Mouse (Mus musculus) C2C12 (cell line): ENCODE measurements around the gene Nipsnap3b. TPM values are rescaled to one million over a fixed set of nuclear protein-coding genes. Genes with fewer than 3 reads are reported as not detected.

Experiments used
- H3K27me3 ChIP-seq: one replicate; pipeline ENCODE4 v1.6.1; 2011; ENCODE audit not compliant: control insufficient read depth, insufficient read depth, insufficient read length
- H3K36me3 ChIP-seq: one replicate; pipeline ENCODE4 v1.6.1; 2011; ENCODE audit not compliant: control insufficient read depth, insufficient read depth
- H3K4me3 ChIP-seq: one replicate; pipeline ENCODE4 v1.5.1; 2011; ENCODE audit warnings: mild to moderate bottlenecking, control low read depth; ENCODE audit not compliant: poor library complexity, insufficient read depth, severe bottlenecking
- H3K79me2 ChIP-seq: one replicate; pipeline ENCODE4 v1.6.1; 2011; ENCODE audit not compliant: control insufficient read depth, insufficient read depth
- H3K79me3 ChIP-seq: one replicate; pipeline ENCODE4 v1.6.1; 2011; ENCODE audit warnings: low read depth, control low read depth
- H3ac ChIP-seq: one replicate; pipeline ENCODE3; 2011; ENCODE audit warnings: low read depth; ENCODE audit not compliant: control insufficient read depth, insufficient read length
- CEBPB ChIP-seq: IDR thresholded peaks from one replicate; pipeline ENCODE4 v1.6.1; 2011; ENCODE audit warnings: low read depth, mild to moderate bottlenecking, control low read depth, moderate library complexity
- CTCF ChIP-seq: IDR thresholded peaks from one replicate; pipeline ENCODE4 v1.5.1; 2011; ENCODE audit not compliant: control insufficient read depth, insufficient read depth, insufficient read length
- FOSL1 ChIP-seq: IDR thresholded peaks from one replicate; pipeline ENCODE4 v1.8.0; 2011; ENCODE audit warnings: mild to moderate bottlenecking, low read length; ENCODE audit not compliant: poor library complexity, insufficient read depth, severe bottlenecking
- MAX ChIP-seq: IDR thresholded peaks from one replicate; pipeline ENCODE4 v1.6.1; 2011; ENCODE audit warnings: mild to moderate bottlenecking, control low read depth
- MYOD1 ChIP-seq: IDR thresholded peaks from one replicate; pipeline ENCODE4 v1.6.1; 2011; ENCODE audit warnings: low read depth; ENCODE audit not compliant: control insufficient read depth, insufficient read length
- MYOG ChIP-seq: IDR thresholded peaks from one replicate; pipeline ENCODE4 v1.6.1; 2011; ENCODE audit not compliant: control insufficient read depth, insufficient read length; ENCODE audit errors: extremely low read depth
- USF1 ChIP-seq: IDR thresholded peaks from one replicate; pipeline ENCODE4 v1.6.1; 2011; ENCODE audit warnings: low read depth, mild to moderate bottlenecking, control low read depth, moderate library complexity
- polyA plus RNA-seq: library from polyadenylated mRNA; unstranded; fragments of >200 nt; fragmentation: generic; extraction: Trizol; gene quantifications from one replicate; pipeline ENCODE4 v1.2.1, GENCODE M21; 2012; ENCODE audit warnings: missing spikeins

The Nipsnap3b gene
- polyA plus RNA-seq, 1 experiment = 19.6 TPM

DNA sequence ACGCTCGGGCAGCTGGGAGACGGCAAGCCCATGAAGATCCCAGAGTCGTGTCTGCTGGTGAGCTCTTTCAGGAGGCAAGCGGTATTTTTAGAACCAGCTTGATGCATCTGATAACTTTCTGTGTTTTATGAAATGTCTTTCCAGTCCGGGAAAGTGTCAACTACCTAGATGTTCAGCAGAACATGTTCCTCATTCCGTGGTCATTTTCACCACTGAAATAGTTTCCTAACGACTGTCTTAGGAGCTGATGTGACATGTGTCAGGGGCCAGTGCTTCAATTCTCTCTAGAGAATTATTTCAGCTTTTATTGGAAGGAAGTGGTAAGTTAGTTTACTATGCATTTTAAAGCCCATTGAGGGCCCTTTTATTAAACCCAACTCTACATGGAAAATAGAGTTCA lies 11.5 kb upstream of the Nipsnap3b start:
- Histone ChIP-seq H3K27me3 (no peaks in the 10 kb centered on the region), H3K79me2 (no peaks in the 10 kb centered on the region), H3K4me3 (no peak overlapping the region), H3K36me3 (no peaks in the 10 kb centered on the region), H3K79me3 (no peaks in the 10 kb centered on the region), H3ac (no peak overlapping the region)
- TF ChIP-seq MYOG = no peak
- no peak for TF ChIP-seq MAX
- TF ChIP-seq USF1 = no peak
- TF ChIP-seq CEBPB = no peak
- TF ChIP-seq MYOD1 = no peak
- no peak for TF ChIP-seq FOSL1
- TF ChIP-seq CTCF = no peak

DNA sequence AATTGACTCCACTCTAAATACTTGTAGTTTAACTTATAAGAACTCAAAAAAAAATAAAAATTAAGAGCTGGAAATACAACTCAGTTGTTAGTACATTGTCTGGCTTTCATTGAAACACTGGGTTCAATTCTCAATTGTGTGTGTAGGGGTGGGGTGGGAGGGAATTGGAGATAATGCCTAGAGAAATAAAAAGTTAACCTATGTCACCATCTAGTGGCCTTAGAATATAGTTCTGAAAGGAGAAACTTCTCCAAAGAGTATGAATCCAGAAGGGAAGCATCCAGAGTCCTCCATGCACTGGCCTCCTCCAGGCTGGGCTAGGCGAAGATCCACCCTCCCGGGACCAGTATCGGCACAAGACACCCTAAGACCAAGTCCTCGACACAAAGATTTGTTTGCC lies 2.5 kb upstream of the Nipsnap3b start:
- TF ChIP-seq MYOG = no peak
- H3ac ChIP-seq = no peak overlapping the region
- H3K4me3 ChIP-seq = no peak overlapping the region
- no peaks in the 10 kb centered on the region for H3K36me3 ChIP-seq
- no peaks in the 10 kb centered on the region for H3K27me3 ChIP-seq
- peaks cover 5% of the 10 kb centered on the region for H3K79me2 ChIP-seq
- no peaks in the 10 kb centered on the region for H3K79me3 ChIP-seq

DNA sequence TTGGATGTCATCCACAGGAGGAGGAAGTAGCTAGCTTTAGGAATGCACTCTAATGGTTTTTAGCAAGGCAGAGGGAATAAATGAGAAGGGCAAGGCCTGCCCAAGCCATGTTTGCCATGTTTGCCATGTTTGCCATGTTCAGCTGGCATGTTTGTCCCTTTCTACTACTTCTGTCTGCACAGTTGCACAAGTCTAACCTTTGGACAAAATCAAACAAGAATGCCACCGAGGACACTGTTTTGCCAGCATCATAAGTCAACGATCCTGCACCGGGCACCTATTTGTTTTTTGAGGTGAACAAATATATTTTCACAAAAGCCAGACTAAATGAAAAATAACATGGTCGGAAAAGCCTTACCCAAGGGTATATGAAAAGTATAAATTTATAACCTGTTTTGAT lies 1.8 kb upstream of the Nipsnap3b start:
- no peaks in the 10 kb centered on the region for H3K27me3 ChIP-seq
- H3ac ChIP-seq = no peak overlapping the region
- no peak overlapping the region for H3K4me3 ChIP-seq
- TF ChIP-seq MYOD1 (no peak), CEBPB (no peak), MAX (no peak), FOSL1 (no peak), CTCF (no peak), USF1 (no peak), MYOG (no peak)
- peaks cover under 1% of the 10 kb centered on the region for H3K36me3 ChIP-seq
- no peaks in the 10 kb centered on the region for H3K79me3 ChIP-seq
- peaks cover 5% of the 10 kb centered on the region for H3K79me2 ChIP-seq

GRCm38 (mm10) chr4:53014421-53014820 lies 2.7 kb downstream of the Nipsnap3b start:
- Histone ChIP-seq H3K27me3 (no peaks in the 10 kb centered on the region), H3K79me3 (no peaks in the 10 kb centered on the region), H3ac (no peak overlapping the region), H3K36me3 (peaks cover 41% of the 10 kb centered on the region), H3K4me3 (no peak overlapping the region), H3K79me2 (peaks cover 5% of the 10 kb centered on the region)
- TF ChIP-seq CTCF (no peak), CEBPB (no peak), MYOG (no peak), USF1 (no peak), MYOD1 (no peak), MAX (no peak), FOSL1 (no peak)

- H3K36me3 ChIP-seq = peaks cover 41% of the 10 kb centered on the region
- H3K27me3 ChIP-seq = no peaks in the 10 kb centered on the region
- H3K79me2 ChIP-seq = peaks cover 5% of the 10 kb centered on the region
- H3K4me3 ChIP-seq = no peak overlapping the region
- no peak for TF ChIP-seq MAX
- no peak for TF ChIP-seq CTCF
- no peak for TF ChIP-seq FOSL1
- TF ChIP-seq CEBPB = no peak
- TF ChIP-seq USF1 = no peak
- no peaks in the 10 kb centered on the region for H3K79me3 ChIP-seq
- no peak overlapping the region for H3ac ChIP-seq
Measured at GRCm38 (mm10) chr4:53015024-53015423, 3.3 kb downstream of the Nipsnap3b start.

DNA sequence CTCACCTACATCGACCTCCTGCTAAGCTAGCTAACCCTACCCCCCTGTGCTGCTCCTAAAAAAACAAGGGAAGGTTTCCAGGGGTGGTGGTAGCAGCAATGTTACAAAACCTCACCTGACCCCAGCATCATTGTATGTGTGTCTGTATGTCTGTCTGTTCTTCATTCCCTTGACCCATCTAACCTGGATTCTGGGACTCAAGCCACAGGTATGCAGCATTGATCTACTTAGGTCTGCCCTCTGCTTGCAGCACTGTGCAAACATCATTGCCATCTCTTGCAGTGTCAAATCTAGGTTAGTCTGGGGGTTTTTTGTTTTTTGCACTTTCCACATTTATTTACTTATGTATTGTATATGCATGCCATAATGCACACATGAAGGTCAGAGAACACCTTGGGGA lies 6.7 kb downstream of the Nipsnap3b start:
- Histone ChIP-seq H3ac (no peak overlapping the region), H3K36me3 (peaks cover 61% of the 10 kb centered on the region), H3K27me3 (no peaks in the 10 kb centered on the region)

More for the DNA sequence above, 6.7 kb downstream of the Nipsnap3b start:
- no peaks in the 10 kb centered on the region for H3K79me3 ChIP-seq
- H3K4me3 ChIP-seq = no peak overlapping the region
- no peaks in the 10 kb centered on the region for H3K79me2 ChIP-seq
- TF ChIP-seq CTCF = no peak
- no peak for TF ChIP-seq MYOD1
- TF ChIP-seq MYOG = no peak
- TF ChIP-seq USF1 = no peak
